Mouse (Mus musculus): ENCODE data around the gene Ppan. TPM values are rescaled to one million over a fixed set of nuclear protein-coding genes. Genes with fewer than 3 reads are reported as not detected.
A peak's percentile ranks its signal among the peaks of the same experiment; 100 is the strongest.

Gene Ppan
- polyA plus RNA-seq, 1 experiment: 14.9 TPM

- no peak for TF ChIP-seq TAL1 (IDR thresholded peaks at IDR 0.05; ENCODE audit: low read length)
- TF ChIP-seq GATA1 (IDR thresholded peaks at IDR 0.05; ENCODE audit: low read length): no peak
- Histone ChIP-seq H3K9me3 (ENCODE audit: control insufficient read depth, low read length) (no peaks in the 10 kb centered on the region), H3K4me1 (ENCODE audit: control insufficient read depth) (peaks cover 59% of the 10 kb centered on the region), H3K36me3 (ENCODE audit: control insufficient read depth) (peaks cover 62% of the 10 kb centered on the region), H3K27me3 (ENCODE audit: control insufficient read depth) (no peaks in the 10 kb centered on the region), H3K4me3 (replicated peaks) (peak overlapping the region; percentile 68)
Observed at GRCm38 (mm10) chr9:20890411-20890810, 2.4 kb downstream of the Ppan start.

DNA sequence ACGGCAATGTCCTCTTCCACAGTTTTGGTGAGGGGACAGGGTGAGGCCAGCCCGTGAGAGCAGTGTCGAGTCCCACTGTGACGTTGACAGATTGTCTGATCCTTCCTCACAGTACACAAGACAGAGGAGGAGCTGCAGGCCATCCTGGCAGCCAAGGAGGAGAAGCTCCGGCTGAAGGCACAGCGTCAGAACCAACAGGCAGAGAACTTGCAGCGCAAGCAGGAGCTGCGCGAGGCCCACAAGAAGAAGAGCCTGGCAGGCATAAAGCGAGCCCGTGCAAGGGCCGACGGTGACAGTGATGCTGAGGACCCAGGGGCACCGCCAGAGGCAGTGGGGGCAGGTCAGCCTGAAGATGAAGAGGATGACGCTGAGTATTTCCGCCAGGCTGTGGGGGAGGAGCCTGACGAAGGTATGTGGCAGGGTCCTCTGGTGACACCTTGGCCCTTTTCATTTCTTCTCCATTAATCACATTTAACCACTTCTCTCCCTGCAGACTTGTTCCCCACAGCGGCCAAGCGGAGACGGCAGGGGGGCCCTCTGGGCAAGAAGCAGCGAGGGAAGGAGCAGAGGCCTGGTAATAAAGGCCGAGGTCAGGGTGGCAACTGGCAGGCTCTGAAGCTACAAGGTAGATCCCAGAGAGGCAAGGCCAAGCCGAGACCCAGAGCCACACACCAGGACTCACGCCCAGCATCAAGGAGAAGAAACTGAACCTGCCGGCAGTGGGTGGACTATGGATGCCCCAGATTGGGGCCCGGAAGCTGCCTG lies 3.5 kb downstream of the Ppan start:
- Histone ChIP-seq H3K36me3 (ENCODE audit: control insufficient read depth) (peaks cover 73% of the 10 kb centered on the region), H3K4me1 (ENCODE audit: control insufficient read depth) (peaks cover 68% of the 10 kb centered on the region), H3K27me3 (ENCODE audit: control insufficient read depth) (no peaks in the 10 kb centered on the region), H3K4me3 (replicated peaks) (no peak overlapping the region), H3K9me3 (ENCODE audit: control insufficient read depth, low read length) (no peaks in the 10 kb centered on the region)
- TF ChIP-seq TAL1 (IDR thresholded peaks at IDR 0.05; ENCODE audit: low read length) (no peak), GATA1 (IDR thresholded peaks at IDR 0.05; ENCODE audit: low read length) (no peak)

DNA sequence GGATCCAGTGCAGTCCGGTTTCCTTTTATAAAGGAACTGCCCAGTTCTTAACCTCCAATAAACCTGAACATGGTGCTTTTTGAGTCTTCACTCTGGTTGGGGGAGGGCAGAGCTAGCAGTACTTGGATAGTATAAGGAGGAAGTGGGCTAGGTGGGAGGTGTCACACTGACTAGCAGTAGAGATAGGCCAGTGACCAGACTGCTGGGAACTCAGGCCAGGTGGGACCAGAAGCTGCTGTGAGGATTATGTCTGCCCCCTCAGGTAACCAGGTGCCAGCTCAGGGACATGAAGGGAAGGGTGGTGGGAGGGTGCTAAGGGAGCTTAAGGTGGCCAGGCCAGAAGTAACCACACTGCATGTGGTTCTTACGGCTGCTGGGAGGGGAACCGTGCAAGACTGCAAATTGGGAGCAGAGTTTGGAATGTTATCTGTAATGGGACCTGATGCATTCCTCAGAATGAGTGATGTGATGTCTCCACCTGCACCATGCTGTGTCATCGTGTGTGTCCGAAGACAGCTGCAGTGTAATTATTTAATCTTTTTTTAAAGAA lies 4.2 kb downstream of the Ppan start:
- Histone ChIP-seq H3K36me3 (ENCODE audit: control insufficient read depth) (peaks cover 80% of the 10 kb centered on the region), H3K27me3 (ENCODE audit: control insufficient read depth) (no peaks in the 10 kb centered on the region), H3K4me1 (ENCODE audit: control insufficient read depth) (peaks cover 70% of the 10 kb centered on the region), H3K9me3 (ENCODE audit: control insufficient read depth, low read length) (no peaks in the 10 kb centered on the region), H3K4me3 (replicated peaks) (no peak overlapping the region)
- TF ChIP-seq TAL1 (IDR thresholded peaks at IDR 0.05; ENCODE audit: low read length) (no peak), GATA1 (IDR thresholded peaks at IDR 0.05; ENCODE audit: low read length) (no peak)

DNA sequence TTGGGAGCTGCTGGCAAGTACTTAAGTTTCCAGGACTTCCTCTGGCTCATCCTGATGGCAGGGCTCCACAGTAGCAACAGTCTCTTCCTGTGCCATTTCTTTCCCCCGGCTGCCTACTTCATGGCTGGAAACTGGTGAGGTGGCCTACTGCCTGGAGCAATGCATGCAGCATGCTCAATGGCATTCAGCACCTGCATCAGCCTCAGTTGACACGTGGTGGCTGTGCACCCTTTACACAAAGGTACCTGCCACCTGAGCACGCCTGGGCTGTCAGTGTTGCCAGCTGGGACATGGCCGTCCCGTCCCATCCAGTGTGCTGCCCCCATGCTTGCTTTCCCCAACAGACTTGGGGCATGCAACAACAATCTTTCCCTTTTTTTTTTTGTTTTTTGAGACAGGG lies 5.1 kb downstream of the Ppan start:
- Histone ChIP-seq H3K36me3 (ENCODE audit: control insufficient read depth) (peaks cover 86% of the 10 kb centered on the region), H3K4me1 (ENCODE audit: control insufficient read depth) (peaks cover 74% of the 10 kb centered on the region), H3K9me3 (ENCODE audit: control insufficient read depth, low read length) (no peaks in the 10 kb centered on the region), H3K27me3 (ENCODE audit: control insufficient read depth) (no peaks in the 10 kb centered on the region), H3K4me3 (replicated peaks) (no peak overlapping the region)
- TF ChIP-seq TAL1 (IDR thresholded peaks at IDR 0.05; ENCODE audit: low read length): no peak
- TF ChIP-seq GATA1 (IDR thresholded peaks at IDR 0.05; ENCODE audit: low read length): no peak

GRCm38 (mm10) chr9:20893590-20894343 lies 5.8 kb downstream of the Ppan start:
- peaks cover 72% of the 10 kb centered on the region for H3K4me1 ChIP-seq (ENCODE audit: control insufficient read depth)
- TF ChIP-seq TAL1 (IDR thresholded peaks at IDR 0.05; ENCODE audit: low read length) (no peak), GATA1 (IDR thresholded peaks at IDR 0.05; ENCODE audit: low read length) (no peak)

DNA sequence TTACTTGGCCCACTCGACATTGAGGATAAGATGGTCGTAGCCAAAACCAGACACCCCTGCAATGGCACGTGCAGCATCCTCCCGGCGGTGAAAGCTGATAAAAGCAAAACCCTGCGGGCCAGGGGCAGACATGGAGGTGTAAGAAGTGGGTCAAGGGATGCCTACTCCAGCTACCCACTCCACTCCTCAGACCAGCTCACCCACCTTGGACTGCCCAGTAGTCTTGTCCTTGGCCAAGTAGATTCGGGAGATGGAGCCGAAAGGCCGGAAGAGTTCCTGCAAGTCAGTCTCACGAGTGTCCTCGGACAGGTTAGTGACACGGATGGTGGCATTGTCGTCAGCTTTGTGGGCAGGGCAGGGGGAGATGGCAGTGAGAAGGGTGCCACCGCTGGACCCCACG lies 6.7 kb downstream of the Ppan start:
- Histone ChIP-seq H3K9me3 (ENCODE audit: control insufficient read depth, low read length) (no peaks in the 10 kb centered on the region), H3K4me3 (replicated peaks) (no peak overlapping the region), H3K36me3 (ENCODE audit: control insufficient read depth) (peaks cover 81% of the 10 kb centered on the region), H3K27me3 (ENCODE audit: control insufficient read depth) (no peaks in the 10 kb centered on the region), H3K4me1 (ENCODE audit: control insufficient read depth) (peaks cover 70% of the 10 kb centered on the region)
- no peak for TF ChIP-seq TAL1 (IDR thresholded peaks at IDR 0.05; ENCODE audit: low read length)
- no peak for TF ChIP-seq GATA1 (IDR thresholded peaks at IDR 0.05; ENCODE audit: low read length)

More at GRCm38 (mm10) chr9:20893590-20894343, 5.8 kb downstream of the Ppan start:
- Histone ChIP-seq H3K9me3 (ENCODE audit: control insufficient read depth, low read length) (no peaks in the 10 kb centered on the region), H3K4me3 (replicated peaks) (no peak overlapping the region), H3K36me3 (ENCODE audit: control insufficient read depth) (peaks cover 86% of the 10 kb centered on the region), H3K27me3 (ENCODE audit: control insufficient read depth) (no peaks in the 10 kb centered on the region)

- H3K4me1 ChIP-seq (ENCODE audit: control insufficient read depth): peaks cover 62% of the 10 kb centered on the region
- H3K36me3 ChIP-seq (ENCODE audit: control insufficient read depth): peaks cover 74% of the 10 kb centered on the region
- TF ChIP-seq TAL1 (IDR thresholded peaks at IDR 0.05; ENCODE audit: low read length) (no peak), GATA1 (IDR thresholded peaks at IDR 0.05; ENCODE audit: low read length) (no peak)
- H3K4me3 ChIP-seq (replicated peaks): no peak overlapping the region
- no peaks in the 10 kb centered on the region for H3K9me3 ChIP-seq (ENCODE audit: control insufficient read depth, low read length)
- no peaks in the 10 kb centered on the region for H3K27me3 ChIP-seq (ENCODE audit: control insufficient read depth)
Observed at GRCm38 (mm10) chr9:20895382-20895781, 7.4 kb downstream of the Ppan start.

GRCm38 (mm10) chr9:20897736-20898510 lies 9.9 kb downstream of the Ppan start:
- TF ChIP-seq GATA1 (IDR thresholded peaks at IDR 0.05; ENCODE audit: low read length): no peak
- TF ChIP-seq TAL1 (IDR thresholded peaks at IDR 0.05; ENCODE audit: low read length): no peak
- Histone ChIP-seq H3K4me1 (ENCODE audit: control insufficient read depth) (peaks cover 57% of the 10 kb centered on the region), H3K9me3 (ENCODE audit: control insufficient read depth, low read length) (no peaks in the 10 kb centered on the region)

More at GRCm38 (mm10) chr9:20897736-20898510, 9.9 kb downstream of the Ppan start:
- H3K4me3 ChIP-seq (replicated peaks): peak overlapping the region; percentile 85
- H3K36me3 ChIP-seq (ENCODE audit: control insufficient read depth): peaks cover 48% of the 10 kb centered on the region
- H3K27me3 ChIP-seq (ENCODE audit: control insufficient read depth): no peaks in the 10 kb centered on the region
